Mouse (Mus musculus) embryonic facial prominence, embryonic 14.5 days (tissue): ENCODE data around the gene Gm49393. TPM values are rescaled to one million over a fixed set of nuclear protein-coding genes. Genes with fewer than 3 reads are reported as not detected.

Experiments used
- ATAC-seq: fragments of 200-750 bp; cut with Nextera tagmentation; 2 replicates; pipeline ENCODE4 v1.8.0; 2017; ENCODE audit warnings: low read depth, moderate number of reproducible peaks, moderate TSS enrichment
- DNase-seq: peaks from one replicate; pipeline ENCODE4 v3.0.0-alpha.2; 2015; ENCODE audit warnings: low spot score
- H3K27ac ChIP-seq: fragments of 300-500 bp; sonication (generic); replicated peaks from 2 replicates; pipeline ENCODE4 v1.5.1; 2014; ENCODE audit warnings: low read depth, mild to moderate bottlenecking, low read length, moderate library complexity
- H3K27me3 ChIP-seq: fragments of 300-500 bp; sonication (generic); replicated peaks from 2 replicates; pipeline ENCODE4 v1.6.1; 2014; ENCODE audit warnings: low read length; ENCODE audit not compliant: control insufficient read depth, insufficient read depth
- H3K36me3 ChIP-seq: fragments of 300-500 bp; sonication (generic); 2 replicates; pipeline ENCODE4 v1.6.1; 2014; ENCODE audit warnings: low read length, mixed read lengths; ENCODE audit not compliant: control insufficient read depth, insufficient read depth
- H3K4me1 ChIP-seq: fragments of 300-500 bp; sonication (generic); 2 replicates; pipeline ENCODE4 v1.6.1; 2014; ENCODE audit warnings: antibody characterized with exemption, low read length; ENCODE audit not compliant: control insufficient read depth, insufficient read depth
- H3K4me2 ChIP-seq: fragments of 300-500 bp; sonication (generic); 2 replicates; pipeline ENCODE4 v1.6.1; 2014; ENCODE audit warnings: low read depth, mild to moderate bottlenecking, low read length, moderate library complexity, mixed read lengths
- H3K4me3 ChIP-seq: fragments of 300-500 bp; sonication (generic); 2 replicates; pipeline ENCODE4 v1.5.1; 2014; ENCODE audit warnings: low read depth, mild to moderate bottlenecking, low read length
- H3K9ac ChIP-seq: fragments of 300-500 bp; sonication (generic); 2 replicates; pipeline ENCODE4 v1.6.1; 2014; ENCODE audit warnings: low read depth, mild to moderate bottlenecking, low read length, moderate library complexity, mixed read lengths
- H3K9me3 ChIP-seq: fragments of 300-500 bp; sonication (generic); 2 replicates; pipeline ENCODE4 v1.6.1; 2016; ENCODE audit warnings: low read length; ENCODE audit not compliant: control insufficient read depth
- WGBS: fragments of 180-500 bp; shearing (Covaris S2); extraction: QIAGEN DNeasy Blood & Tissue Kit; methylation state at CpG from one replicate; pipeline ENCODE4 v1.1.7; 2014; 5-methylcytosine and 5-hydroxymethylcytosine counted together
- polyA plus RNA-seq: library from polyadenylated mRNA; unstranded; fragments of >200 nt; fragmentation: Nextera tagmentation; extraction: Ambion mirVana; gene quantifications from 2 replicates; pipeline ENCODE4 v1.2.1, GENCODE M21; 2014

The Gm49393 gene
- polyA plus RNA-seq, 1 experiment from 2014 or later = not detected

DNA sequence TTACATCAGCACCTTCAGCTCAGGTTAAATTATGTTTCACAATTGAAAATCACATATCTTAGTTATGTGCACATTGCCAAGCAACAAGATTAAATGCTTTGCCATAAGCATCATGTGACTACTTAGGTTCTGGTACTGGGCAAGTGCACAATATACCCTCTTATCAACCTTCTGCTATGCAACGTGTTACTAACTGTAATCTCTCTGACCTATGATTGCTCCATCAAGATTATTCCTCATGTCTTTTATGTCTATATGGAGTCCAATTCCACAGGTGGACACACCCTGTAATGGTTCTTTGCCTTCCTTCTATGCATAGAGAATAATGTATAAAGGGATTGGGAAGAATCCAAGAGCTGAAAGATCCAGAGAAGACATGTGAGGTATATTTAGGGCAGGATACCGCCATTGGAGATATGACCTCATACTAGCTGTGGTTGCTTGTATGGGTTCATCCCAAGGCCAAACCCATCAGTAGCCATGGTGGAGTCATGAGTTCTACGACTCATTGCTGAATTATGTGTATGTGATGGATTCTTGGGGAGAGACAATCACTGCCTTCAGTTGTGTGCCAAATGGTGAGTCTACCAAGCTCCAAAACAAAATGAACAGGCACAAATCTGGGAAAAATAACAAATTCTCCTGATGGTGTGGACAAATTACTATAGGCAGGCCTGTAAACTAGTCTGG, 114.8 kb downstream of the Gm49393 start:
- Histone ChIP-seq H3K9me3 (no peaks in the 10 kb centered on the region), H3K4me1 (no peaks in the 10 kb centered on the region), H3K27me3 (no peaks in the 10 kb centered on the region), H3K27ac (no peak overlapping the region), H3K4me3 (no peak overlapping the region), H3K4me2 (no peak overlapping the region), H3K36me3 (no peaks in the 10 kb centered on the region), H3K9ac (no peak overlapping the region)
- ATAC-seq = no peak
- no peak for DNase-seq
- WGBS = 70% methylated on average over 3 of the region's 3 CpGs

DNA sequence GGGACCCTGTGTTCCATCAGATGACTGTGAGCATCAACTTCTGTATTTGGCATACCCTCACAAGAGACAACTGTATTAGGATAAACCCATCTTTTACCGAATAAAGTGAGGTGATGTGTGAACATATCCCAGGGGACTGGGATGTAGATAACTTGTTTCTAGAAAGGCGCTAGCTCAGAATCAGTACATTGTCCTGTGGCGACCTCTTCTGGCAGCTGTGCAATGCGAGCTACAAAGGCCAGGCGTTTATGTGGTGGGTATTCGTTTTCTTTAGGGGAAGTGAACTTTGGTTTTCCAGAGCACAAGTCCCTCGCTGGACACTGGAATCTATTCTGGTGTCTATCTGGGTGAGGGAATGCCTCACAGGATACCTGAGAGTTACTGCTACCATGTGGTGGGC, 115.9 kb downstream of the Gm49393 start:
- H3K36me3 ChIP-seq = no peaks in the 10 kb centered on the region
- no peak overlapping the region for H3K9ac ChIP-seq
- no peak overlapping the region for H3K4me3 ChIP-seq
- no peak overlapping the region for H3K27ac ChIP-seq
- H3K9me3 ChIP-seq = no peaks in the 10 kb centered on the region
- 13% methylated on average over 7 of the region's 7 CpGs for WGBS
- DNase-seq (peak; percentile 50), ATAC-seq (no peak)
- no peaks in the 10 kb centered on the region for H3K4me1 ChIP-seq
- no peak overlapping the region for H3K4me2 ChIP-seq
- H3K27me3 ChIP-seq = no peaks in the 10 kb centered on the region

DNA sequence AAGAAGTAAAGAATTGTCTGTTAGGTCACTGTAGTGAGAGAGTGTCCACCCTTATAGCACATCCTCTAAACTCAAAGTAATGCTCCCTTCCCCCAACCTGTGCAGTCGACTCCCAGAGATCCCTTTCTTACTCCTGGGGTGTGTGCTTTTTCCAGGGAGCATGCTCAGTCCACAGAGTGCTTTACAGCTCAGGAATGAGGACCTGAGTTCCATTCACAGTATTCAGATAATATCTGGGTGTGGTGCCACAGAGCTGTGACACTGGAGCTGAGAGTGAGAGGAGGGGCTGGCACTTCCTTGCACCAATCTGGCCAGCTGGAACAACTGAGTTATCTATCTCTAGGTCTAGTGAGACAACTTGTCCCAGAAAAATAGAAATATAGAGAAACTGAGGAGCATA, 121.7 kb downstream of the Gm49393 start:
- Histone ChIP-seq H3K9ac (no peak overlapping the region), H3K4me3 (no peak overlapping the region), H3K4me2 (no peak overlapping the region), H3K27me3 (no peaks in the 10 kb centered on the region), H3K9me3 (no peaks in the 10 kb centered on the region), H3K4me1 (no peaks in the 10 kb centered on the region), H3K27ac (no peak overlapping the region), H3K36me3 (no peaks in the 10 kb centered on the region)
- 42% methylated on average over 1 of the region's 1 CpGs for WGBS
- DNase-seq (no peak), ATAC-seq (no peak)

DNA sequence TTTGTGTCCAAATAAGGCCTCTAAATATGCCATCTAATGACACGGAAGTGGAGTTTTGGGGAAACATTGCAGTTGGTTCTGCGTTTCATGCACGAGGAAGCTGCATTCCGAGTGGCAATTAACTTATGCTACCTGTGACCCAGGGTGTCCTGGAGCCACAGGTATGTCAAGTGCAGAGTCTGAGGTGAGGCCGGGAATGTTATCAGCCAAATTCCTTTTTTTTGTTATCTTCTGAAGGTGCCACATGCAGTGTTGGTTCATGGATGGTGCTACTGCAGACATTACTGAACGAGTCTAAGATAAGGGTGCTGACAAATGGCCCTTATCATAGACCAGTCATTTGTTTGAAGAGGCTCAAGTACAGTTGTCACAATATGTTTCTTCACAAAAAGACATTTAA, 122.6 kb downstream of the Gm49393 start:
- DNase-seq = no peak
- WGBS = 85% methylated on average over 6 of the region's 6 CpGs
- no peaks in the 10 kb centered on the region for H3K9me3 ChIP-seq
- H3K4me1 ChIP-seq = no peaks in the 10 kb centered on the region
- H3K27me3 ChIP-seq = no peaks in the 10 kb centered on the region
- no peak overlapping the region for H3K4me3 ChIP-seq
- H3K36me3 ChIP-seq = no peaks in the 10 kb centered on the region
- H3K9ac ChIP-seq = no peak overlapping the region
- no peak overlapping the region for H3K27ac ChIP-seq
- H3K4me2 ChIP-seq = no peak overlapping the region
- ATAC-seq = no peak

DNA sequence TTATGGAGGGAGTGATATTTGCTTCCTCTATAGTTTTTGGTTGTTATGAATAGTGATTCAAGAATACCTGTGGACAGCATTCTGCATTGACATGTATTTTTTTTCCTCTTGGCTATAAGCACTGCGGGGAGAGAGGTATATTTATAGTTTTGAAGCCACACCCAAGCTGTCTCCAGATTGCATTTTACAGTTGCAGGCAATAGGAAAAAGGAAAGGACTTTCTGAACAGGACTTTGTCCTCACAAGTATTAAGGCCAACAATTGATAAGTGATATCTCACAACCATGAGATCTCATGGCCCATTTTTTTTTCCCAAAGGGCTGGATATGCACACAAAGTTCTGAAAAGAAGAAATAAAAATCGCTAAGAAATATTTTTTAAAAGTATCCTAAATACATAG, 125.7 kb downstream of the Gm49393 start:
- no peak overlapping the region for H3K9ac ChIP-seq
- no peak overlapping the region for H3K4me2 ChIP-seq
- no peak for DNase-seq
- 81% methylated on average over 2 of the region's 2 CpGs for WGBS
- ATAC-seq = no peak
- H3K4me3 ChIP-seq = no peak overlapping the region
- no peaks in the 10 kb centered on the region for H3K9me3 ChIP-seq
- no peak overlapping the region for H3K27ac ChIP-seq
- no peaks in the 10 kb centered on the region for H3K27me3 ChIP-seq
- H3K4me1 ChIP-seq = no peaks in the 10 kb centered on the region
- H3K36me3 ChIP-seq = no peaks in the 10 kb centered on the region

Other genes starting within 250 kb of the Gm49393 start
- not detected in 2 replicates for gene BC051665, start 149.2 kb downstream of the Gm49393 start, polyA plus RNA-seq
- 0.58 TPM in 1 of 2 replicates, not detected in the other for gene Ctsll3, start 132.7 kb downstream of the Gm49393 start, polyA plus RNA-seq
- gene 4930486L24Rik, start 71.1 kb downstream of the Gm49393 start, polyA plus RNA-seq = not detected in 2 replicates
- gene Gm49392, start 38.7 kb downstream of the Gm49393 start, polyA plus RNA-seq = 0.51 and 0.54 TPM in 2 replicates
- 4.8 and 5.9 TPM in 2 replicates for gene Ctla2b, start 38.1 kb downstream of the Gm49393 start, polyA plus RNA-seq
- not detected in 2 replicates for gene Tpbpb, start 30.7 kb downstream of the Gm49393 start, polyA plus RNA-seq
- gene Gm49391, start 981 bp upstream of the Gm49393 start, polyA plus RNA-seq = 2.5 and 3.1 TPM in 2 replicates
- 34.8 and 38.2 TPM in 2 replicates for gene Ctla2a, start 1.0 kb upstream of the Gm49393 start, polyA plus RNA-seq
- not detected in 2 replicates for gene Tpbpa, start 6.4 kb upstream of the Gm49393 start, polyA plus RNA-seq
- gene Ctsj, start 70.4 kb upstream of the Gm49393 start, polyA plus RNA-seq = not detected in 2 replicates
- not detected in 2 replicates for gene Ctsq, start 105.0 kb upstream of the Gm49393 start, polyA plus RNA-seq
- not detected in 2 replicates for gene Ctsr, start 228.7 kb upstream of the Gm49393 start, polyA plus RNA-seq